Mouse (Mus musculus) megakaryocyte progenitor cell, adult 5-6 weeks (primary cell): ENCODE measurements around the gene Gprc5c. TPM values are rescaled to one million over a fixed set of nuclear protein-coding genes. Genes with fewer than 3 reads are reported as not detected.

Experiments used
- ATAC-seq: replicated peaks from 2 replicates; pipeline ENCODE4 v1.8.0; 2016; ENCODE audit warnings: mild to moderate bottlenecking, moderate TSS enrichment, inconsistent platforms; ENCODE audit not compliant: poor library complexity
- total RNA-seq, 2 experiments: library from RNA; stranded (forward) in 1 of 2; stranded (reverse) in 1 of 2; fragments of 157-497, 149-512 nt in 1 of 2; fragments of 200-1000 nt in 1 of 2; gene quantifications; 2 replicates each; pipeline versions ENCODE4 v1.2.3 to v1.2.4; 2015 to 2017

Gene Gprc5c
- total RNA-seq, 2 experiments from 2014 or later: 0.67 TPM; not detected in 1

- ATAC-seq: no peak
Measured at GRCm38 (mm10) chr11:114830433-114830773, 20.5 kb upstream of the Gprc5c start.

DNA sequence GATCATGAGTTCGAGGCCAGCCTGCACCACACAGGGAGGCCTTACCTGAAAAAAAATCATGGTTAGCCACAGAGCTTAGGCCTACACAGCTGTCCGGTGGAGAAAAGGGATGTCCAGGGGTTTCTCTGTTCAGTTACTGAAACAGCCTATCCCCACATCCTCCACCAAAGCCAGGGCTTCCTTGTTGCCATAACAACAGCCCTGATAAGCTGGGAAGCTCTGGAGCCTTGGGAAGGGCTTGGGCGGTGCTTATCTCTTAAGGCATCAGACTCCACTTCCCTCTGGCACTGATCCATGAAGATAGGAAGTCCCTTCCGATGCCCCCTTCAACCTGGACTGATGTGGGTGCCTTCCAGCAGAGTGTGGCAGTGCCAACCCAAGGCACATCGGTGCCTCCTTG is 17.8 kb upstream of the Gprc5c start:
- no peak for ATAC-seq

DNA sequence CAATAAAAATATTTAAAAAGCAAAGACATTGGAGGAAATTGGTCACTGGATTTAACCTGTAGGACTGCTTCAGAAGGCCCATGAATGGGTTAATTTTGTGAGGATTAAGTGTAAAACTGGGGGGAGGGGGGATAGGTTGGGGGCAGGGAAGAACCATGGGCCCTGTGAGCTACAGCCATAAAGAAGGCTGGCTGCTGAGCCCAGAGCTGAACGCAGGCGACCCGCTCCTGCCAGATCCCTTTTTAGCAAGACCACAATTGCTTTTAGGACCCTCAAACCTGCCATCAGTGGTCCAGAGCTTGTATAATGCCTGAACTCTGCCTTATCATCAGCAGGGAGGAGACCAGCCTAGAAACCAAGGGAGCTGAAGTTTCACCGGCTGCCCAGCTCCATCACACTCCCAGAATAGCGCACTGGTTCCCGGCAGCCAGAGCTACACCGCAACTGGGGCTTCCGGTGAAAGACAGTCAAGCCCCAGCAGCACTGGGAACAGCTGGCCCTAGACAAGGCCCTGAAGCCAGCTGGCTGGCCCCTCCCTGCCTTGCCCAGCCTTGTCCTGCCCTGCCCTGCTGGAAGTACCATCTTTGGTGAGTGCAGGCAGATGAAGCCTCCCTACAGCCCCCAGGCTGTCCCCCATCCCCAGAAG is 7.0 kb upstream of the Gprc5c start:
- peak; percentile 69 for ATAC-seq

- no peak for ATAC-seq
Measured at GRCm38 (mm10) chr11:114844464-114845220, 6.3 kb upstream of the Gprc5c start.

DNA sequence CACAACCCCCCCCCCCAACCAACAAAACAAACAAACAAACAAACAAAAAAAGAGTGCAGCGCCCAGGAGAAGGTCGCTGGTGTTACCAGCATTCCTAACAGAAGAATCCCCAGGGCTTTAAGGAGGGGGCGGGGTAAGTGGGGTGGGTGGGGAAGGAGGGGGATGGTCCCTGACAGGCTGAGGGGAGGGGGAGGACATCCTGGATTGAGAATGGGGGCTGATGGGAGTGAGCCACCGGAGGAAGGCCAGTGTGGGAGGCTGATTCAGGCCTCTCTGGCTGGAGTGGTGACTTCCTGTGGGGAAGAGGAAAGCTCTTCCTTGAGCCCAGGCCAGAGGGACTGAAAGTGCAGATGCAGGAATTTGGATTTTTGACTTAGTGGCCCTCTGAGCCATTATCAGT is 4.6 kb upstream of the Gprc5c start:
- no peak for ATAC-seq

- ATAC-seq: no peak
Measured at GRCm38 (mm10) chr11:114847008-114847407, 3.9 kb upstream of the Gprc5c start.

DNA sequence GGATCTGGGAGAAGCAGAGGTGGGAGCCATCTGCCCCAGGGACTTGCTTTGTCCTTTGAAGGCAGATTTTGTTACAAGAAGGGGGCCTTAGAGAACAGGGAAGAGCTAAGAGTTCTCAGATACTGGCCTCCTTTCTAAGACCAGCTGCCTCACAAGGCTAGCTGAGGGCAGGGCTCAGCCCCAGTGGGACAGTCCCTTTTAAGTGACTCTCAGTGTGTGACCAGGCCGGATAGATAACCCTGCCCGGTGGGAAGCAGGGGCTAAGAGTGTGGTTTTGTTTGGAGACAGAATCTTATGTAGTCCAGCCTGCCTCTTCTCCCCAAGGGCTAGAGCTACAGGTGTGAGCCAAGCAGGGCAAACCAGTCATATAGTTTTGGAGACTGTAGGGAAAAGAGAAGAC is 1.4 kb upstream of the Gprc5c start:
- no peak for ATAC-seq

DNA sequence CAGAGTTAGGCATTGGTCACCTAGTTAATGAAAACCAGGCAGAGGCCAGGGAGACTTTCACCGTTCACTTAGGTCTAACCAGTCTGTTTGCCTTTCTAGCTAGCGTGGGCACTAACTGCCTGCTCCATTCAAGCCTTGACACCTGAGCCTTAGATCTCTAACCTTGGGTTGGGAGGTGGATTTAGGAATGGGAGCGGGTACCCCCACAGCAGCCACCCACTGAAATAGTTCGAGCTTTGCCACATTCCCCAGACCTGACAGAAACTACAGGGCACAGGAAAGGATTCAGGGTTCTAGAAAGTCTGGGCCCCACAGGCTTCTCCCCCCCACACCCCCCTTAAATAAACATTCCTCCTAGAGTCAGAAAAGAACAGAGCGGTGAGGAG is 893 bp upstream of the Gprc5c start:
- no peak for ATAC-seq

DNA sequence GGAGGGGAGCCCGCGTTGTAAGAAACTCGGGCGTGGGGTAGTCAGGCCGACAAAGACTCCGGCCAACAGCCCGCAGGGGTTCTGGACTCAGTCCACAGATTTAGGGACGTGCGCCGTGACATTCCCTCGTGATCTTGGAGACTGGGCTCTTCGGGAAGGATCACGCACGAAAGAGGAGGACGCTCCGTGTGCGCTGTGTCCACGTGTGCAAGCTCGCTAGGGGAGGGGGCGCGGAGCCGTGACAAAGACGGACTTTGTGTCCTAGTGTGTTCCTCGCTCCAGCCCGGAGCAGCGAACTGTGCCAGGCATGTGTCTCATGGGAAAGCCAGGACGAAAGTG is 286 bp downstream of the Gprc5c start:
- no peak for ATAC-seq

DNA sequence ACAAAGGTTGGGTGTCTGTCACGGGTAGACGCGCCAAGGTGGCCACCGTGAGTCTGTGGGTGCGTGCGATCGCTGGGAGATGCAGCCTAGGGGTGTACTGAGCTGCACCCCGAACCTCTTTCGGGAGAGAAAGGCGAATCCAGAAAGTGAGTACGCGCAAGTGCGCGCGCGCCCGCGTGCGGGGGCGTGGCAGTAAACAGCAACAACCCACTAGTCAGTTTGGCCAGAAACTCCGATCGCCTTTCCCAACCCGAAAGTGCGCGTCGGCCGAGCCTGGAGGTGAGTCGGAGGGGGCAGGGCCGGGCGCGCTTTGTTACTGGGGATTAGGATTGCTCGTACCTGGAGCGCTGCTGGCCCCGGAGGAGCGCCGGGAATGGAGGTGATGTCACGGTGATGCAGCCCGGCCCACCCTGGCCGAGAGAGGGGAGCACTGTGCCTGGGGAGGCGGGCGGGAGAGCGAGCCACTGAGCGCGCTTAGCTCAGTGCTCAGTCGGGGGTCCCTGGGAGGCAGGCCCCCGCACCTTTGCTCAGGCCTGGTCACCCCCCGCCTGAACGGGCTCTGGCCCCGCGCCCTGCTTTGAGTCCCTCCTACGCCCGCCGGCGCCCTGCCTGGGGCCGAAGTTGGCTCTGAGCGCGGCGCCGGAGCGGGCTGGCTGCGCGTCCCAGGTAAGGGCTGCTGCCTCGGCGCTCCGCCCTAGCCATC is 807 bp downstream of the Gprc5c start:
- 0 out of 2 replicates have a peak, but pooled peaks have one; percentile 16 for ATAC-seq

- peak; percentile 50 for ATAC-seq
Measured at GRCm38 (mm10) chr11:114852311-114853173, 1.6 kb downstream of the Gprc5c start.

DNA sequence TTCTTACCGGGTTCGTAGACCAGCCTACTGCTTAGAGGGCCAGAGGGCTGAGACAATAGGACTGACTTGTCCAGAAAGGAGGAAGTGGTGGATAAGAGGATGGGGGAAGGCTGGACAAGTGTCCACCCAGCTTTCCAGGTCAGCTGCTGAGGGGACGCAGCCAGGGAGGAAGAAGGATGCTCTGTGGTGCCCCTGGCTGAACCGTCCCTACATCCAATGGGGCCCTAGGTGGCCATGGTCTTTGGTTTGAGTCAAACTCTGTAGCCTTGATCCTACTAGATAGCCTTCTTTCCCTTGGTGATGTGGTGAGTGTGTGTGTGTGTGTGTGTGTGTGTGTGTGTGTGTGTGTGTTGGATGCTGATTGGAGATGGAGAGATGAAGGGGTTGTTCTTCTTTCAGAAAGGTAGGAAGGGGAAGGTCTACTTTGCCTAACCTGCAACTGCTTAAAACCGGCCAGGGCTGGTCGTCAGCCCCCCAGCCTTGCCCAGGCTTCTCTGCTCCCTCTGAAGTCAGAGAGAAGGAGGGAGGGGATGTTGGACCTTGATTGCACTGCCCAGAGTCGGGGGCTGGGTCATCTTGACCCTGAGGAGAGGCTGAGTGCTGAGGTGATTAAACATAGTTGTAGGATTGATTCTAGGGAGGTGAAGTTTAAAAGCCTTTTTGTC is 2.4 kb downstream of the Gprc5c start:
- 0 out of 2 replicates have a peak, but pooled peaks have one; percentile 7 for ATAC-seq

DNA sequence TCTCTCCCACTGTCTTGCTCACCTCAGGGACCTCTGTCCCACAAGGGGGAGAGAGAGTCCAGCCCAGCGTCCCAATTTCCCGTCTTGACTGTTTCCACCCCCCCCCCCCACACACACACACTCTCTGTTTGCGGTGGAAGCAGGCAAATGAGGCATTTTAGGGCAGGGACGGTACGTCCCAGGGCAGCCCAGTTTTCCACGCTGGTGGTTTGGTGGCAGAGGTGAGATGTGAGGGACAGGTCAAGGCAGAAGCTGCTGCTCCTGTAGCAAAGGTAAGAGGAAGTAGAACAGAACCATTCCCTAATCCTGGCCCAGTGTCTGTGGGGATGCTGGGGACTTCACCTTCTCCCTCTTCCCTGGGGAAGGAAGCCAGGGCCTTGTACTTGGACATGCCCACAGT is 3.6 kb downstream of the Gprc5c start:
- no peak for ATAC-seq

DNA sequence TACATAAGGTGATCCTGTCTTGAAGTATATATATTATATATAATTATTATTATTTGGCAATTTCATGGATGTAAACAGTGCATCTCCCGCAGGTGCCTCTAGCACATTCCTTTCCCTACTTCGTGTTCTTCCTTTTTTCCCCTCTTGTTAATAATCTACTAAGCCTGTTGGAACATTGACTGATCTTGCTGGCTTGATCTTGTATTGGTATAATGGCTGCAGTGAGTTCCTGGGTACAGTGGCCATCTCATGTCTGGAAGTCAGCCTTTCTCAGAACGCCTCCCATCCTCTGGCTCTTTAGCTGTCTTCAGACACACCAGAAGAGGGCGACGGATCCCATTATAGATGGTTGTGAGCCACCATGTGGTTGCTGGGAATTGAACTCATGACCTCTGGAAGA is 5.2 kb downstream of the Gprc5c start:
- ATAC-seq: no peak

DNA sequence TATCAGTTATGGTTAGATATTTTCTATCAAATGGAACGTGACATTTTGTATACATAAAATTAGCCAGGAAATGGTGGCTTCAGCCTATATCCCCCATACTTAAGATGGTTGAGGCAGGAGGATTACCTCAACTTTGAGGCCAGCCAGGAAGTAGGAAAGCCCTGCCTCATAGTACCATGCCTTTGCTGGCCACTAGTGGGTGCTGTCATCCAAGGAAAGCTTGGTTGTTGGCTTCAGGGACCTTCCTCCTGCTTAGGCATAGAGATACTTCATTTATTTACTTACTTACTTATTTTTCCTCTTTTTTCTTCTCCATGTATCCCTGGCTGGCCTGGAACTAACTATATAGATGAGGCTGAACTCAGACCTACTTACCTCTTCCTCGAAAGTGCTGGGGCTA is 7.7 kb downstream of the Gprc5c start:
- peak; percentile 66 for ATAC-seq

DNA sequence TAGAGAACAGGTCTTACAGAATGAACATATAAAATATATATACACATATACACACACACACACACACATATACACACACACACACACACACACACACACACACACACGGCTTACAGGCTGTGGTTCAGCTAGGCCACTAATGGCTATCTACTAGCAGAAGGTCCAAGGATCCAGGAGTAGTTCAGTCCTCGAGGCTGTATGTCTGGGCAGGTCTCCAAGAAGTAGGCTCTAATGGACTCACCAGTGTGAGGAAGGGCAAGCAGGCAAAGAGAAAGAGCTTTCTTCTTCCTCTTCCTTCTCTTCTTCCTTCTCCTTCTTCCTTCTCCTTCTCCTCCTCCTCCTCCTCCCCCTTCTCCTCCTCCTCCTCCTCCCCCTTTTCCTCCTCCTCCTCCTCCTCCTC is 10.1 kb downstream of the Gprc5c start:
- no peak for ATAC-seq

GRCm38 (mm10) chr11:114862687-114863086 is 11.7 kb downstream of the Gprc5c start:
- no peak for ATAC-seq

- ATAC-seq: no peak
Measured at GRCm38 (mm10) chr11:114863918-114864420, 13.0 kb downstream of the Gprc5c start.

- ATAC-seq: no peak
Measured at GRCm38 (mm10) chr11:114865999-114866398, 15.0 kb downstream of the Gprc5c start.
